Comparison of ENCODE assay signal across 10 mouse cellular contexts in the genomic region with DNA sequence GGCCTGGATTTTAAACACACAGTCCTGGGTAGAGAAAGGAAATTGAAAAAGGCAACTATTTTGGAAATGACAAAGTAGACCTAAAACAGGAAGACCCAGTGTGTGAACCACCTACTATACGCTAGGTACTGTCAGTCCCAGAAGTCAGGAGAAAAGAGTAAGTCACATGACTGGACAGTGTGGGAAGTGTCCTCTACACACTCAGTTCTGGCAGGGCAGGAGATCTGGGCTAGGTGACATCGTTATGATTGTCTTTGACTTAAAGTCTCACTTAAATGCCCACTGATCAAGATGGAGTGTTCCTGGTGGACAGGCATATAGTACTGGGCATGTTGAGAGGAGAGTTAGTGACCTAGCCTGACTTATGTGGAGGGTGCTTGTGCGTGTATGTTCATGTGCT. TPM values are rescaled to one million over a fixed set of nuclear protein-coding genes. Genes with fewer than 3 reads are reported as not detected.
DNase-seq lines count a peak whose midpoint lies in the region; ATAC-seq lines count a peak whose summit lies in the region.
"Had no signal": no experiment of that assay in that cellular context is flagged by ENCODE, and none has a peak within 500 bp of the region (broad histone marks: within the 10 kb centered on the region; RNA-seq: fewer than 3 reads in every experiment).

No protein-coding gene starts in this region.

- DNase-seq in intestine, embryonic 14.5 days (ENCODE audit: low spot score): no peak
- no peak for DNase-seq in cerebellum, postnatal 36 days
- DNase-seq in frontal cortex, adult 2 months (ENCODE audit: extremely low spot score in 1 of 2, low spot score in 1 of 2): no peak
- no peak for DNase-seq in layer of hippocampus, postnatal 36 days
- DNase-seq: right cerebral cortex, postnatal 14 days had no signal

- H3K27ac ChIP-seq in hindbrain, embryonic 12.5 days: peak overlapping the region; percentile 55; the same call in 1 of the 2 replicates
- H3K27ac ChIP-seq in hindbrain, embryonic 13.5 days: no peak overlapping the region
- peak overlapping the region; percentile 57; the same call in 1 of the 2 replicates for H3K27ac ChIP-seq in neural tube, embryonic 13.5 days (replicated peaks)
- no peak overlapping the region for H3K27ac ChIP-seq in neural tube, embryonic 15.5 days (replicated peaks)
- peak overlapping the region; percentile 82 for H3K27ac ChIP-seq in intestine, embryonic 14.5 days (ENCODE audit: low read depth)

- no peak overlapping the region for H3K9ac ChIP-seq in hindbrain, embryonic 12.5 days
- H3K9ac ChIP-seq in hindbrain, embryonic 13.5 days: no peak overlapping the region
- no peak overlapping the region for H3K9ac ChIP-seq in neural tube, embryonic 13.5 days
- no peak overlapping the region for H3K9ac ChIP-seq in neural tube, embryonic 15.5 days (replicated peaks)
- H3K9ac ChIP-seq in intestine, embryonic 14.5 days (ENCODE audit: low read length): no peak overlapping the region

- WGBS in hindbrain, embryonic 12.5 days: 90% methylated on average over 3 of the region's 3 CpGs
- 95% methylated on average over 3 of the region's 3 CpGs for WGBS in hindbrain, embryonic 13.5 days
- 97% methylated on average over 3 of the region's 3 CpGs for WGBS in neural tube, embryonic 13.5 days
- WGBS in neural tube, embryonic 15.5 days: 93% methylated on average over 3 of the region's 3 CpGs
- WGBS in intestine, embryonic 14.5 days: 94% methylated on average over 3 of the region's 3 CpGs

- peaks cover 29% of the 10 kb centered on the region for H3K27me3 ChIP-seq in hindbrain, embryonic 12.5 days
- H3K27me3 ChIP-seq in hindbrain, embryonic 13.5 days: peaks cover 30% of the 10 kb centered on the region
- peaks cover 38% of the 10 kb centered on the region for H3K27me3 ChIP-seq in neural tube, embryonic 13.5 days
- peaks cover 23% of the 10 kb centered on the region for H3K27me3 ChIP-seq in neural tube, embryonic 15.5 days (replicated peaks)
- H3K27me3 ChIP-seq in intestine, embryonic 14.5 days (replicated peaks; ENCODE audit: control insufficient read depth, insufficient read depth, low read length): peaks cover 14% of the 10 kb centered on the region; the same call in 1 of the 2 replicates

- H3K4me1 ChIP-seq in hindbrain, embryonic 12.5 days: peaks cover 43% of the 10 kb centered on the region
- H3K4me1 ChIP-seq in hindbrain, embryonic 13.5 days (replicated peaks): peaks cover 42% of the 10 kb centered on the region
- H3K4me1 ChIP-seq in neural tube, embryonic 13.5 days (replicated peaks): peaks cover 57% of the 10 kb centered on the region
- peaks cover 51% of the 10 kb centered on the region for H3K4me1 ChIP-seq in neural tube, embryonic 15.5 days
- H3K4me1 ChIP-seq in intestine, embryonic 14.5 days (replicated peaks; ENCODE audit: control insufficient read depth, insufficient read depth, low read length): peaks cover 51% of the 10 kb centered on the region

- no peaks in the 10 kb centered on the region for H3K9me3 ChIP-seq in hindbrain, embryonic 12.5 days (replicated peaks)
- H3K9me3 ChIP-seq in hindbrain, embryonic 13.5 days: no peaks in the 10 kb centered on the region
- no peaks in the 10 kb centered on the region for H3K9me3 ChIP-seq in neural tube, embryonic 13.5 days
- H3K9me3 ChIP-seq in neural tube, embryonic 15.5 days (replicated peaks): no peaks in the 10 kb centered on the region
- H3K9me3 ChIP-seq in intestine, embryonic 14.5 days (ENCODE audit: control insufficient read depth, low read length): no peaks in the 10 kb centered on the region

- H3K36me3 ChIP-seq in hindbrain, embryonic 12.5 days: no peaks in the 10 kb centered on the region
- no peaks in the 10 kb centered on the region for H3K36me3 ChIP-seq in hindbrain, embryonic 13.5 days
- H3K36me3 ChIP-seq in neural tube, embryonic 13.5 days: no peaks in the 10 kb centered on the region
- no peaks in the 10 kb centered on the region for H3K36me3 ChIP-seq in neural tube, embryonic 15.5 days
- H3K36me3 ChIP-seq in intestine, embryonic 14.5 days (ENCODE audit: control insufficient read depth, insufficient read depth, low read length): no peaks in the 10 kb centered on the region

- no peak overlapping the region for H3K4me3 ChIP-seq in hindbrain, embryonic 12.5 days
- H3K4me3 ChIP-seq in hindbrain, embryonic 13.5 days: no peak overlapping the region
- no peak overlapping the region for H3K4me3 ChIP-seq in neural tube, embryonic 13.5 days
- no peak overlapping the region for H3K4me3 ChIP-seq in neural tube, embryonic 15.5 days (replicated peaks)
- no peak overlapping the region for H3K4me3 ChIP-seq in intestine, embryonic 14.5 days (ENCODE audit: low read depth, low read length)
- H3K4me3 ChIP-seq: erythroblast, embryonic 14.5 days had no signal

- no peak for ATAC-seq in hindbrain, embryonic 12.5 days (ENCODE audit: low FRiP score)
- ATAC-seq in hindbrain, embryonic 13.5 days (ENCODE audit: low FRiP score): no peak
- ATAC-seq in neural tube, embryonic 13.5 days (ENCODE audit: low read depth): no peak
- ATAC-seq in neural tube, embryonic 15.5 days (ENCODE audit: low FRiP score): no peak
- no peak for ATAC-seq in intestine, embryonic 14.5 days (replicated peaks; ENCODE audit: low FRiP score, low TSS enrichment, low read depth)

- H3K4me2 ChIP-seq in hindbrain, embryonic 12.5 days (replicated peaks): no peak overlapping the region
- H3K4me2 ChIP-seq in hindbrain, embryonic 13.5 days: no peak overlapping the region
- H3K4me2 ChIP-seq in neural tube, embryonic 13.5 days: peak overlapping the region; percentile 59; the same call in 1 of the 2 replicates
- no peak overlapping the region; the same call in 1 of the 2 replicates for H3K4me2 ChIP-seq in neural tube, embryonic 15.5 days
- H3K4me2 ChIP-seq in intestine, embryonic 14.5 days (ENCODE audit: low read length): peak overlapping the region; percentile 29

RNA-seq across cellular contexts. Expression of a gene that starts 3.7 kb away (rescaled TPM):
- 317 and 331 TPM in 2 replicates for polyA plus RNA-seq in hindbrain, embryonic 12.5 days (2016; fragmentation: Nextera tagmentation; extraction: Ambion mirVana)
- 187 TPM in 2 replicates for polyA plus RNA-seq in hindbrain, embryonic 13.5 days (2015; fragmentation: Nextera tagmentation; extraction: Ambion mirVana)
- 308 and 356 TPM in 2 replicates for polyA plus RNA-seq in neural tube, embryonic 13.5 days (2015; fragmentation: Nextera tagmentation; extraction: Ambion mirVana)
- 251 and 335 TPM in 2 replicates for polyA plus RNA-seq in neural tube, embryonic 15.5 days (2015; fragmentation: Nextera tagmentation; extraction: Ambion mirVana)
- 377 and 383 TPM in 2 replicates for polyA plus RNA-seq in intestine, embryonic 14.5 days (2014; fragmentation: Nextera tagmentation; extraction: Ambion mirVana)
- 21.2 and 22.7 TPM in 2 replicates for polyA plus RNA-seq in frontal cortex, adult 2 months (2012; rRNA removed)
- total RNA-seq in layer of hippocampus, postnatal 36 days (2021): 10 to 100 TPM in 1 of 2 experiments, 1 to 10 TPM in 1; 6.1 to 10.9 TPM

RNA-seq across cellular contexts. Expression of a gene that starts 59.4 kb away (rescaled TPM):
- polyA plus RNA-seq in hindbrain, embryonic 12.5 days (2016; fragmentation: Nextera tagmentation; extraction: Ambion mirVana): 20.5 and 20.9 TPM in 2 replicates
- 11.4 and 12.5 TPM in 2 replicates for polyA plus RNA-seq in hindbrain, embryonic 13.5 days (2015; fragmentation: Nextera tagmentation; extraction: Ambion mirVana)
- polyA plus RNA-seq in neural tube, embryonic 13.5 days (2015; fragmentation: Nextera tagmentation; extraction: Ambion mirVana): 10.6 and 12.6 TPM in 2 replicates
- polyA plus RNA-seq in neural tube, embryonic 15.5 days (2015; fragmentation: Nextera tagmentation; extraction: Ambion mirVana): 10.1 and 11.0 TPM in 2 replicates
- polyA plus RNA-seq in intestine, embryonic 14.5 days (2014; fragmentation: Nextera tagmentation; extraction: Ambion mirVana): 17.4 and 19.2 TPM in 2 replicates
- polyA plus RNA-seq in frontal cortex, adult 2 months (2012; rRNA removed): 7.2 and 8.4 TPM in 2 replicates
- 10 to 100 TPM; 13.6 to 14.4 TPM for total RNA-seq in layer of hippocampus, postnatal 36 days (2021)

Comparison
In these comparisons a context has a peak if more than half of its experiments do, and no peak if none do; other contexts are left out.
1. H3K27ac ChIP-seq: peak in hindbrain, embryonic 12.5 days (single experiment), neural tube, embryonic 13.5 days (single experiment) and intestine, embryonic 14.5 days (single experiment); none in hindbrain, embryonic 13.5 days (single experiment) and neural tube, embryonic 15.5 days (single experiment).
2. H3K4me2 ChIP-seq: peak in neural tube, embryonic 13.5 days (single experiment) and intestine, embryonic 14.5 days (single experiment); none in hindbrain, embryonic 12.5 days (single experiment), hindbrain, embryonic 13.5 days (single experiment) and neural tube, embryonic 15.5 days (single experiment).